Mouse (Mus musculus) small intestine, adult 2 months (tissue): ENCODE results near the gene Plod1.

ENCODE experiments used
- CTCF ChIP-seq: fragments of 200-500 bp; IDR thresholded peaks from 2 replicates; pipeline ENCODE4 v1.5.1; 2012; ENCODE audit warnings: low read depth, mild to moderate bottlenecking, control low read depth, inconsistent platforms, low read length, moderate library complexity, mixed read lengths; ENCODE audit not compliant: insufficient replicate concordance, insufficient read length; ENCODE audit errors: extremely low read depth
- POLR2A ChIP-seq: fragments of 200-500 bp; IDR thresholded peaks from 2 replicates; pipeline ENCODE4 v1.6.1; 2012; ENCODE audit warnings: low read depth, mild to moderate bottlenecking, control low read depth, inconsistent platforms, low read length, moderate library complexity

- TF ChIP-seq CTCF (no peak), POLR2A (no peak)
Measured at GRCm38 (mm10) chr4:147928136-147928535, 8.4 kb downstream of the Plod1 start.
